Mouse (Mus musculus) adrenal gland, adult (tissue): ENCODE results near the gene Ret.

Experiments used
- DNase-seq, 2 experiments: peaks; one replicate each; pipeline ENCODE4 v3.0.0; 2022 to 2023; ENCODE audit warnings: low spot score in 1 of 2; ENCODE audit not compliant: inconsistent age in 2 of 2

Gene Ret

DNA sequence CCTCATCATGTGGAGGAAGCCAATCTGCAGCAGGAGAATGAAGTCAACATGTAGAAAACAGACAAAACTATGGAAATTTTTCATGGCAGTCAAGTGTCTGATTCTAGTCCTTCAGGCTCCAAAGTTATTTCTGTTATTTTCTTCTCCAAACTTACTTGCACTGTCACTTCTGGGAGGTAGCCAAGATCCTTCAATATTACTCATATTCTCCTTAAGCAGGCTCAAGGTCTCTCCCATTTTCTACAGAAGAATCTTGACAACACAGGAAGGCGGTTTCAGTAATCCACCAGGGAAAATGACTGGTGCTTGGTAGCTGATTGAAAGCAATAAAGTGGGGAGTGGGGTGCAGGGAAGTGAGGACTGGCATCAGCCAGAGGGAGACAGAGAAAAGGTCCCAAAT, 74.8 kb downstream of the Ret start:
- DNase-seq = peak in 1 of 2 experiments; percentile 72

DNA sequence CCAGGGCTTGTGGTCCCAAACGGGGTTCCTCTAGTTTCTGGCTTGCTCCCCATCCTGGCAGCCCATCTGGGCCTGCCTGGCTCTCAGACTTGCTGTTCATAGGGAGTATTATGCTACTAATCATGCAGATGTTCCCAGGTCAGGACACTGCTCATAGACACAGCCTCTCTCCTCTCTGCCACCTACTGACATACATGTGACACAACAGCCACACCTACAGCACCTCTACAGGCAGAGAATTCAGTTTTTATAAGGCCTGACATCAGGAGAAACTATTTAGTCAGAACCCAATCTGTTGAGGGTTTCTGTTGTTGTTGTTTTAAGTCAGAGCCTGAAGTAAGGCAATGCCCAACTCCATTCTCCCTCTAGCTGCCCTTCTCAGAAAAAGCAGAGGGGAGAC, 85.7 kb downstream of the Ret start:
- DNase-seq = no peak
